Comparison of ENCODE assay signal across 21 mouse cellular contexts in the genomic region with DNA sequence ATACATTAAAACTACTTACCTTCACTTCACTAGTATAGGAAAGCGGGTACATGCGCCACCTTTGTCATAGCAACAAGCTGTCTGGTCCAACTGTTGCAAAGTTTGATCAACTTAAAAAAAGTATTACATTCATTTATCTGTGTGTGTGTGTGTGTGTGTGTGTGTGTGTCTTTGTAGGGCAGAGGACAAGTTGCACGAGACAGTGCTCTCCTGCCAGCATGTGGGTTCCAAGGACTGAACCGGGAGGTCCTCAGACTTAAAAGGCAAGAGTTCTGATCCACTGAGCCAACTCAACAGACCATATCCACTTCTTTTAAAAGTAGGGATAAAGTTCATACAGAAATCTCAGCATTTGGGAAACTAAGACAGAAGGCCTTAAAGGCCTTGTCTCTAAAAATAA. TPM values are rescaled to one million over a fixed set of nuclear protein-coding genes. Genes with fewer than 3 reads are reported as not detected.
DNase-seq lines count a peak whose midpoint lies in the region; TF ChIP-seq lines count a peak whose summit lies in the region.
"Had no signal": no experiment of that assay in that cellular context is flagged by ENCODE, and none has a peak within 500 bp of the region (broad histone marks: within the 10 kb centered on the region; RNA-seq: fewer than 3 reads in every experiment).

No protein-coding gene starts in this region.

- no peak overlapping the region for H3K27ac ChIP-seq in kidney, adult 2 months (ENCODE audit: insufficient read depth, low read depth, low read length)
- H3K27ac ChIP-seq in cortical plate, adult 2 months (ENCODE audit: insufficient read depth, low read length) = peak overlapping the region; percentile 48; the same call in 1 of the 2 replicates
- H3K27ac ChIP-seq: embryonic facial prominence, embryonic 10.5 days; embryonic facial prominence, embryonic 12.5 days; forebrain, embryonic 12.5 days had no signal

- H3K4me1 ChIP-seq in kidney, adult 2 months (ENCODE audit: control insufficient read depth, insufficient read depth, low read length) = no peaks in the 10 kb centered on the region
- H3K4me1 ChIP-seq in cortical plate, adult 2 months (ENCODE audit: control insufficient read depth, insufficient read depth, low read length) = peaks cover 7% of the 10 kb centered on the region
- H3K4me1 ChIP-seq: embryonic facial prominence, embryonic 10.5 days; embryonic facial prominence, embryonic 12.5 days; forebrain, embryonic 12.5 days had no signal

- H3K4me3 ChIP-seq in kidney, adult 2 months (ENCODE audit: insufficient read depth, low read depth, low read length) = no peak overlapping the region
- H3K4me3 ChIP-seq in cortical plate, adult 2 months (ENCODE audit: insufficient read depth, low read length) = no peak overlapping the region
- H3K4me3 ChIP-seq: embryonic facial prominence, embryonic 10.5 days; embryonic facial prominence, embryonic 12.5 days; forebrain, embryonic 12.5 days had no signal

- peak; percentile 63 for DNase-seq in kidney, adult 2 months
- no peak for DNase-seq in kidney, adult 18-20 months
- DNase-seq in kidney, postnatal 36 days = peak; percentile 31 to 57
- no peak for DNase-seq in kidney, postnatal 10 days
- DNase-seq in adipocyte (ENCODE audit: low spot score) = peak; percentile 40
- no peak for DNase-seq in adrenal gland, postnatal 4 days (ENCODE audit: low spot score in 2 of 2)
- DNase-seq: adrenal gland, adult 8-10 months; adrenal gland, postnatal 14 days; adrenal gland, postnatal 36 days; cerebellum, adult 11 months; cerebellum, adult 18-20 months; cerebellum, adult 8-10 months; cerebellum, adult 9-11 months; cerebellum, postnatal 14 days; cerebellum, postnatal 36 days had no signal

- H3K36me3 ChIP-seq in kidney, adult 2 months (ENCODE audit: control insufficient read depth, insufficient read depth, low read length) = peaks cover 5% of the 10 kb centered on the region

- WGBS in kidney, adult 2 months = 79% methylated on average over 4 of the region's 4 CpGs

- no peaks in the 10 kb centered on the region for H3K27me3 ChIP-seq in kidney, adult 2 months (replicated peaks; ENCODE audit: control insufficient read depth, insufficient read depth, low read length)
- H3K27me3 ChIP-seq: embryonic facial prominence, embryonic 12.5 days; forebrain, embryonic 12.5 days had no signal

- TF ChIP-seq POLR2A in kidney, adult 2 months (IDR thresholded peaks at IDR 0.05; ENCODE audit: low read depth, low read length) = no peak
- TF ChIP-seq POLR2A in cortical plate, adult 2 months (IDR thresholded peaks at IDR 0.05; ENCODE audit: extremely low read depth, insufficient read depth, low read length) = no peak

- TF ChIP-seq CTCF in kidney, adult 2 months (conservative IDR thresholded peaks at IDR 0.05; ENCODE audit: insufficient read depth, insufficient read length, low read depth, low read length) = no peak
- TF ChIP-seq CTCF in cortical plate, adult 2 months (IDR thresholded peaks at IDR 0.05; ENCODE audit: extremely low read depth, insufficient read depth, low read length) = no peak

RNA-seq across cellular contexts. Expression of gene Stam2, which starts 28.0 kb away (rescaled TPM):
- 7.8 and 8.6 TPM in 2 replicates for polyA plus RNA-seq in kidney, adult 2 months (2012; rRNA removed)
- polyA plus RNA-seq in cortical plate, adult 2 months (2012; rRNA removed) = 14.3 and 15.3 TPM in 2 replicates
- 10 to 100 TPM; 38.5 TPM for total RNA-seq in adrenal gland, postnatal 4 days (2021)

RNA-seq across cellular contexts. Expression of gene Cacnb4, which starts 37.5 kb away (rescaled TPM):
- polyA plus RNA-seq in kidney, adult 2 months (2012; rRNA removed) = 1.0 and 1.1 TPM in 2 replicates
- polyA plus RNA-seq in cortical plate, adult 2 months (2012; rRNA removed) = 66.9 and 70.3 TPM in 2 replicates
- total RNA-seq in adrenal gland, postnatal 4 days (2021) = 1 to 10 TPM; 1.1 to 2.4 TPM
- total RNA-seq: common myeloid progenitor, adult 5-6 weeks; MEL had no signal

Comparison
In these comparisons a context has a peak if more than half of its experiments do, and no peak if none do; other contexts are left out.
1. DNase-seq: peak in kidney, adult 2 months (single experiment), kidney, postnatal 36 days (2 of 2) and adipocyte (single experiment); none in kidney, adult 18-20 months (single experiment), kidney, postnatal 10 days (single experiment) and adrenal gland, postnatal 4 days (0 of 2).
2. RNA of gene Cacnb4, which starts 37.5 kb away (polyA plus RNA-seq): 66.9 to 70.3 TPM in cortical plate, adult 2 months; 1.0 to 1.1 TPM in kidney, adult 2 months; every median in the first group is over 10 times any median in the second.